Mouse (Mus musculus): ENCODE measurements around the gene Gemin5.

GRCm38 (mm10) chr11:58165072-58165471 is 3.3 kb downstream of the Gemin5 start:
- TF ChIP-seq MYOG (IDR thresholded peaks at IDR 0.05; ENCODE audit: control insufficient read depth in 1 of 3, insufficient read depth in 1 of 3, insufficient read length in 2 of 3, low read depth in 2 of 3): no peak
- TF ChIP-seq POLR2A (IDR thresholded peaks at IDR 0.05; ENCODE audit: insufficient read length, low read depth): no peak
- no peak for TF ChIP-seq USF1 (IDR thresholded peaks at IDR 0.05; ENCODE audit: low read depth)
- no peak for TF ChIP-seq POLR2AphosphoS2 (IDR thresholded peaks at IDR 0.05; ENCODE audit: insufficient read length, low read depth)
- no peak for TF ChIP-seq MYOD1 (IDR thresholded peaks at IDR 0.05; ENCODE audit: control insufficient read depth in 1 of 3, insufficient read length in 2 of 3, low read depth in 2 of 3)
